Mouse (Mus musculus): Measurements from ENCODE around the gene Gm28051. TPM values are rescaled to one million over a fixed set of nuclear protein-coding genes. Genes with fewer than 3 reads are reported as not detected.
A peak's percentile ranks its signal among the peaks of the same experiment; 100 is the strongest.

Gene Gm28051
- polyA plus RNA-seq, 1 experiment, result not detected

GRCm38 (mm10) chr12:102733381-102733780, 24.2 kb downstream of the Gm28051 start:
- Histone ChIP-seq H3K4me3 (ENCODE audit: control insufficient read depth, insufficient read depth, low read length) (no peak overlapping the region), H3K36me3 (ENCODE audit: control insufficient read depth, insufficient read depth, low read length) (no peaks in the 10 kb centered on the region), H3K27ac (ENCODE audit: control insufficient read depth, insufficient read depth, low read length) (no peak overlapping the region), H3K27me3 (ENCODE audit: control insufficient read depth, insufficient read depth, low read length) (no peaks in the 10 kb centered on the region), H3K4me1 (replicated peaks; ENCODE audit: control insufficient read depth, insufficient read depth, low read length) (peaks cover 8% of the 10 kb centered on the region)
- peak; percentile 60 for DNase-seq
- TF ChIP-seq POLR2A (IDR thresholded peaks at IDR 0.05; ENCODE audit: control insufficient read depth, extremely low read depth, insufficient read depth, low read length, poor library complexity) (no peak), CTCF (IDR thresholded peaks at IDR 0.05; ENCODE audit: borderline replicate concordance, control insufficient read depth, extremely low read depth, insufficient read depth, low read length, poor library complexity) (peak; percentile 79; the same call in 1 of the 2 replicates)
- WGBS, result 17% methylated on average over 4 of the region's 5 CpGs

GRCm38 (mm10) chr12:102730798-102731619, 26.6 kb downstream of the Gm28051 start:
- TF ChIP-seq CTCF (IDR thresholded peaks at IDR 0.05; ENCODE audit: borderline replicate concordance, control insufficient read depth, extremely low read depth, insufficient read depth, low read length, poor library complexity) (no peak), POLR2A (IDR thresholded peaks at IDR 0.05; ENCODE audit: control insufficient read depth, extremely low read depth, insufficient read depth, low read length, poor library complexity) (no peak)
- no peak overlapping the region for H3K4me3 ChIP-seq (ENCODE audit: control insufficient read depth, insufficient read depth, low read length)
- H3K4me1 ChIP-seq (replicated peaks; ENCODE audit: control insufficient read depth, insufficient read depth, low read length), result peaks cover 8% of the 10 kb centered on the region
- no peaks in the 10 kb centered on the region for H3K36me3 ChIP-seq (ENCODE audit: control insufficient read depth, insufficient read depth, low read length)
- WGBS, result 71% methylated on average over 16 of the region's 16 CpGs
- H3K27me3 ChIP-seq (ENCODE audit: control insufficient read depth, insufficient read depth, low read length), result no peaks in the 10 kb centered on the region
- no peak overlapping the region for H3K27ac ChIP-seq (ENCODE audit: control insufficient read depth, insufficient read depth, low read length)
- DNase-seq, result no peak

DNA sequence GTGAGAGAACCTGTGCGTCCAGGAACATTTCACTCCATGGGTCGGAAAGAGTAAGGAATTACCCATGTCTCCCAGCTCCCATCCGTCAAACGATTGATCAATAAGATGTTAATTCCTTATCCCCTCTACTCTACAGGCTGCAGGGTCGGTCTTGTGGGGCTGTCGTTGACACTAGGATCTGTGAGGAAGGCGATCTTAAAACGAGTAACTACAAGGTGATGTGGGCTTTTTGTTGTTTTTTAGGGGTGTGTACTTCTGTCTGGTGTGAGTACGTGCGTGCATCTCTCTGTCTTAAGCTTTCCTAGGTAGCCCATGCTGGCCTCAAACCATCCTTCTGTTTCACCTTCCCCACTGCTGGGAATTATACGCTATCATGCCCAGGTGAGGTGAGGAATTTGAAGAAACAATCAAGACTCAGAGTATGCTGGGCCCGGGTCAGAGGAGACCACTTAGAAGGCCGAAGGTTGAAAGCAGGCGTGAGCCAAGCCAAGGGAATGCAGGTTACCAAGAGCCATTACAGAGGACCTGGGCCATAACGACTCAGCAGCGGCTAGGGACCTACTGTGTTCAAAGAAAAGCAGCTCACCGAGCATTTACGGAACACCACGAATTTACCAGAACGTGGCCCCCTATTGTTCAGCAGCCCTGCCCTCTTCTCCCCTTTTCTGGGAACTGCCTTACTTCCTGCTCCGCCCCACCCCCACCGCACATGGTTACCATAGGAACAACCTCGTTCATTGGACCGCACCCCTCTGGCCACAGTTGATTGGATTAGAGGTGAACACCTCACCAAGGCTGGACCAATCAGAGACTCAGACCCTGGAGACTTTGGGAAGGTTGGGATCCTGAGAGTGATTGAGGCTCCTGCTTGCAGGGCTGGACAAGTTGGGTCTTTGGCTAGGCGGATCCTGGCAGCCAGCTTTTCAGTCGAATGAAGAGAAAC, 27.4 kb downstream of the Gm28051 start:
- 55% methylated on average over 26 of the region's 26 CpGs for WGBS
- Histone ChIP-seq H3K4me1 (replicated peaks; ENCODE audit: control insufficient read depth, insufficient read depth, low read length) (peaks cover 8% of the 10 kb centered on the region), H3K4me3 (ENCODE audit: control insufficient read depth, insufficient read depth, low read length) (no peak overlapping the region), H3K36me3 (ENCODE audit: control insufficient read depth, insufficient read depth, low read length) (no peaks in the 10 kb centered on the region), H3K27ac (ENCODE audit: control insufficient read depth, insufficient read depth, low read length) (peak overlapping the region; percentile 26; the same call in 1 of the 2 replicates), H3K27me3 (ENCODE audit: control insufficient read depth, insufficient read depth, low read length) (no peaks in the 10 kb centered on the region)
- TF ChIP-seq POLR2A (IDR thresholded peaks at IDR 0.05; ENCODE audit: control insufficient read depth, extremely low read depth, insufficient read depth, low read length, poor library complexity) (no peak), CTCF (IDR thresholded peaks at IDR 0.05; ENCODE audit: borderline replicate concordance, control insufficient read depth, extremely low read depth, insufficient read depth, low read length, poor library complexity) (no peak)
- peak; percentile 35 for DNase-seq

- no peaks in the 10 kb centered on the region for H3K36me3 ChIP-seq (ENCODE audit: control insufficient read depth, insufficient read depth, low read length)
- no peaks in the 10 kb centered on the region for H3K27me3 ChIP-seq (ENCODE audit: control insufficient read depth, insufficient read depth, low read length)
- no peak for DNase-seq
- no peak overlapping the region for H3K27ac ChIP-seq (ENCODE audit: control insufficient read depth, insufficient read depth, low read length)
- WGBS, result 60% methylated on average over 7 of the region's 7 CpGs
- H3K4me1 ChIP-seq (replicated peaks; ENCODE audit: control insufficient read depth, insufficient read depth, low read length), result peaks cover 17% of the 10 kb centered on the region
- no peak overlapping the region for H3K4me3 ChIP-seq (ENCODE audit: control insufficient read depth, insufficient read depth, low read length)
- no peak for TF ChIP-seq CTCF (IDR thresholded peaks at IDR 0.05; ENCODE audit: borderline replicate concordance, control insufficient read depth, extremely low read depth, insufficient read depth, low read length, poor library complexity)
- no peak for TF ChIP-seq POLR2A (IDR thresholded peaks at IDR 0.05; ENCODE audit: control insufficient read depth, extremely low read depth, insufficient read depth, low read length, poor library complexity)
Measured at GRCm38 (mm10) chr12:102725761-102726175, 31.8 kb downstream of the Gm28051 start.

GRCm38 (mm10) chr12:102725146-102725545, 32.4 kb downstream of the Gm28051 start:
- no peak for DNase-seq
- Histone ChIP-seq H3K27me3 (ENCODE audit: control insufficient read depth, insufficient read depth, low read length) (no peaks in the 10 kb centered on the region), H3K4me1 (replicated peaks; ENCODE audit: control insufficient read depth, insufficient read depth, low read length) (peaks cover 10% of the 10 kb centered on the region), H3K27ac (ENCODE audit: control insufficient read depth, insufficient read depth, low read length) (no peak overlapping the region), H3K36me3 (ENCODE audit: control insufficient read depth, insufficient read depth, low read length) (no peaks in the 10 kb centered on the region), H3K4me3 (ENCODE audit: control insufficient read depth, insufficient read depth, low read length) (no peak overlapping the region)
- WGBS, result 92% methylated on average over 6 of the region's 6 CpGs
- TF ChIP-seq POLR2A (IDR thresholded peaks at IDR 0.05; ENCODE audit: control insufficient read depth, extremely low read depth, insufficient read depth, low read length, poor library complexity) (no peak), CTCF (IDR thresholded peaks at IDR 0.05; ENCODE audit: borderline replicate concordance, control insufficient read depth, extremely low read depth, insufficient read depth, low read length, poor library complexity) (no peak)

DNA sequence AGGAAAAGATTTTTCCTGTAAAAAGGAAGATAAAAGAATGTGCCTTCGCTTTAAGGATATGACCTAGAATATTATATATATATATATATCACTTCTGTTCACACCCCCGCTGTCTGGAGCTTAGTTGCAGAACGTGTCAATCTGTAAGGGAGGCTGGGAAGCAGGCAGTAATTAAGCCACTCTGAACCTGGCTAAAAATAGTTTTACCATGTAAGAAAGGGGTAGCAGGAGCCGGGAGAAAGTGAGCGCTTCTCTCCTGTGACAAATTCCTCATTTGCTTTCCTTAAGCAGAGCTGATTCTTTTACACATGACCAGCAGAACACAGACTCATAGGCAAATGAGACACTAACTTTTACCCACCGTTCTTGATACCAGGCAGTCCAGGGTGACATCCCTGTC, 33.7 kb downstream of the Gm28051 start:
- no peak for DNase-seq
- peaks cover 8% of the 10 kb centered on the region; the same call in 1 of the 2 replicates for H3K4me1 ChIP-seq (replicated peaks; ENCODE audit: control insufficient read depth, insufficient read depth, low read length)
- no peak overlapping the region for H3K27ac ChIP-seq (ENCODE audit: control insufficient read depth, insufficient read depth, low read length)
- 89% methylated on average over 6 of the region's 6 CpGs for WGBS
- no peaks in the 10 kb centered on the region for H3K36me3 ChIP-seq (ENCODE audit: control insufficient read depth, insufficient read depth, low read length)
- TF ChIP-seq POLR2A (IDR thresholded peaks at IDR 0.05; ENCODE audit: control insufficient read depth, extremely low read depth, insufficient read depth, low read length, poor library complexity) (no peak), CTCF (IDR thresholded peaks at IDR 0.05; ENCODE audit: borderline replicate concordance, control insufficient read depth, extremely low read depth, insufficient read depth, low read length, poor library complexity) (no peak)
- no peak overlapping the region for H3K4me3 ChIP-seq (ENCODE audit: control insufficient read depth, insufficient read depth, low read length)
- H3K27me3 ChIP-seq (ENCODE audit: control insufficient read depth, insufficient read depth, low read length), result no peaks in the 10 kb centered on the region

All from thymus, adult 2 months (tissue).